Mouse (Mus musculus) kidney, adult 2 months (tissue): ENCODE measurements around the gene Nedd8. TPM values are rescaled to one million over a fixed set of nuclear protein-coding genes. Genes with fewer than 3 reads are reported as not detected.

Source experiments
- DNase-seq: peaks from one replicate; pipeline ENCODE4 v3.0.0; 2021
- H3K27ac ChIP-seq: fragments of 200-500 bp; 2 replicates; pipeline ENCODE4 v1.5.1; 2012; ENCODE audit warnings: low read depth, low read length, control low read depth, inconsistent platforms; ENCODE audit not compliant: insufficient read depth
- H3K27me3 ChIP-seq: fragments of 200-500 bp; replicated peaks from 2 replicates; pipeline ENCODE4 v1.6.1; 2012; ENCODE audit warnings: mild to moderate bottlenecking, moderate library complexity, low read length, inconsistent platforms; ENCODE audit not compliant: control insufficient read depth, insufficient read depth
- H3K36me3 ChIP-seq: fragments of 200-500 bp; 2 replicates; pipeline ENCODE4 v1.6.1; 2012; ENCODE audit warnings: mild to moderate bottlenecking, moderate library complexity, low read length, inconsistent platforms; ENCODE audit not compliant: control insufficient read depth, insufficient read depth
- H3K4me1 ChIP-seq: fragments of 200-500 bp; 2 replicates; pipeline ENCODE4 v1.6.1; 2011; ENCODE audit warnings: low read length; ENCODE audit not compliant: control insufficient read depth, insufficient read depth
- H3K4me3 ChIP-seq: fragments of 200-500 bp; 2 replicates; pipeline ENCODE4 v1.5.1; 2011; ENCODE audit warnings: mild to moderate bottlenecking, low read depth, low read length, control low read depth; ENCODE audit not compliant: insufficient read depth
- CTCF ChIP-seq: fragments of 200-500 bp; conservative IDR thresholded peaks from 2 replicates; pipeline ENCODE4 v1.5.1; 2011; ENCODE audit warnings: low read depth, mild to moderate bottlenecking, control low read depth, low read length, moderate library complexity, mixed read lengths; ENCODE audit not compliant: insufficient read depth, insufficient read length
- POLR2A ChIP-seq: fragments of 200-500 bp; IDR thresholded peaks from one replicate; pipeline ENCODE4 v1.6.1; 2011; ENCODE audit warnings: low read depth, low read length, control low read depth
- WGBS: fragments of 180-500 bp; shearing (Covaris S2); methylation state at CpG from one replicate; pipeline ENCODE4 v1.1.7; 2018; 5-methylcytosine and 5-hydroxymethylcytosine counted together
- polyA plus RNA-seq: library from polyadenylated mRNA; depleted of rRNA; stranded (reverse); fragments of >200 nt; gene quantifications from 2 replicates; pipeline ENCODE4 v1.2.3, GENCODE M21; 2012; rRNA removed

Nedd8 gene
- polyA plus RNA-seq = 321 and 438 TPM in 2 replicates

- no peak for TF ChIP-seq POLR2A
- TF ChIP-seq CTCF = no peak
- under 1% methylated on average over 38 of the region's 38 CpGs for WGBS
- Histone ChIP-seq H3K4me1 (peaks cover 6% of the 10 kb centered on the region; the same call in 1 of the 2 replicates), H3K27ac (peak within 1 kb of the TSS; percentile 96), H3K27me3 (no peaks in the 10 kb centered on the region), H3K36me3 (no peaks in the 10 kb centered on the region), H3K4me3 (peak within 1 kb of the TSS; percentile 79)
- peak; percentile 97 for DNase-seq
These were observed at the start of gene Nedd8, which contains the start of gene Gmpr2 for GRCm38 (mm10) chr14:55671833-55672740. Gene Nedd8 (minus strand): TSS chr14:55672124. Gene Gmpr2 (plus strand): TSS chr14:55671941.

DNA sequence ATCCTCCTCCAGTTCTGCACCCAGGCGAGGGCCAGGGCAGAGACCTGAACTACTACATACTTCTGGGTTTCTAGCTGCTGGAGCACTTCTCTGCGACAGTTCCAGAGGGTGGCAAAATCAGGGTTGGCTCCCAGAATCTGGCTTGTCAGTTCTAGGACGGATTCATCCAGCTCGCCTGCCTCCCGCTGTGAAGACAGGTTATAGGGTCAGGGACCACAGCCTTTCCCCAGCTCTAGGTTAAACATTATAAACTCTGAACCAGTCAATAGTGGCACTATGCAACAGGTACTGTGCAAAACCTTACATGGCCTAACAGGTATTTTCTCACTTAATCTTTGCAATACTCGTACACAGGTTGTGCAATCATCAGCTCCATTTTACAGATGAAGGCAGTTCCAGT lies 49.2 kb upstream of the Nedd8 start:
- no peaks in the 10 kb centered on the region for H3K27me3 ChIP-seq
- peaks cover 20% of the 10 kb centered on the region; the same call in 1 of the 2 replicates for H3K4me1 ChIP-seq
- no peaks in the 10 kb centered on the region for H3K36me3 ChIP-seq
- H3K27ac ChIP-seq = peak overlapping the region; percentile 77
- 48% methylated on average over 6 of the region's 6 CpGs for WGBS
- peak overlapping the region; percentile 23; the same call in 1 of the 2 replicates for H3K4me3 ChIP-seq
- peak; percentile 84 for DNase-seq
- TF ChIP-seq POLR2A = no peak
- no peak for TF ChIP-seq CTCF

DNA sequence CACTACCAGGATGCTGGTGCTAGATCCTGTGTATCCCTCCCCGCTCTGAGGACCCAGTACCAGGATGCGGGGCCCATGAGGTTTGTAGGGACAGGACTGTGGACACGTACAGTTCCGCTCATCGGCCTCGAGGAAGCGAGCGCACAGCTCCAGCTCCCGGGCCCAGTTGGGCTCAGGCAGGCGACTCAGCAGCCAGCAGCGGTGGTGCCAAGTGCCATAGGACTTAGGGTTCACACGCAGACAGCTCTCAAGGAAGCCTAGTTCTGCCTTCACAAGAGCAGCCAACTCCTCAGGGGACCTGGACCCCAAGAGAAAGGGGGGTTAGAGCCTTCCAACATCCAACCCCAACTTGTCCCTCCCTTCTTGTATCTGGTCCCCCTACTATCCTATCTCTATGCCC lies 48.7 kb upstream of the Nedd8 start:
- Histone ChIP-seq H3K4me3 (peak overlapping the region; percentile 23; the same call in 1 of the 2 replicates), H3K27me3 (no peaks in the 10 kb centered on the region), H3K4me1 (peaks cover 20% of the 10 kb centered on the region; the same call in 1 of the 2 replicates), H3K27ac (peak overlapping the region; percentile 77), H3K36me3 (no peaks in the 10 kb centered on the region)
- no peak for TF ChIP-seq POLR2A
- no peak for TF ChIP-seq CTCF
- WGBS = 67% methylated on average over 12 of the region's 12 CpGs
- DNase-seq = peak; percentile 35

GRCm38 (mm10) chr14:55719737-55720136 lies 47.8 kb upstream of the Nedd8 start:
- Histone ChIP-seq H3K4me1 (peaks cover 26% of the 10 kb centered on the region), H3K27me3 (no peaks in the 10 kb centered on the region), H3K4me3 (no peak overlapping the region), H3K36me3 (no peaks in the 10 kb centered on the region), H3K27ac (no peak overlapping the region)
- no peak for TF ChIP-seq CTCF
- no peak for TF ChIP-seq POLR2A
- WGBS = 85% methylated on average over 6 of the region's 6 CpGs
- DNase-seq = no peak

- H3K27me3 ChIP-seq = no peaks in the 10 kb centered on the region
- no peak overlapping the region for H3K4me3 ChIP-seq
- peaks cover 32% of the 10 kb centered on the region for H3K4me1 ChIP-seq
- peak; percentile 89 for DNase-seq
- peak overlapping the region; percentile 84 for H3K27ac ChIP-seq
- no peak for TF ChIP-seq POLR2A
- no peak for TF ChIP-seq CTCF
- H3K36me3 ChIP-seq = no peaks in the 10 kb centered on the region
- 43% methylated on average over 8 of the region's 8 CpGs for WGBS
These were observed 45.0 kb upstream of the Nedd8 start for GRCm38 (mm10) chr14:55716884-55717283.

- DNase-seq = peak; percentile 81
- TF ChIP-seq POLR2A = no peak
- TF ChIP-seq CTCF = no peak
- H3K27ac ChIP-seq = peak overlapping the region; percentile 84; the same call in 1 of the 2 replicates
- H3K27me3 ChIP-seq = no peaks in the 10 kb centered on the region
- peaks cover 30% of the 10 kb centered on the region for H3K4me1 ChIP-seq
- H3K4me3 ChIP-seq = no peak overlapping the region
- WGBS = 62% methylated on average over 6 of the region's 6 CpGs
- H3K36me3 ChIP-seq = no peaks in the 10 kb centered on the region
These were observed 44.3 kb upstream of the Nedd8 start for GRCm38 (mm10) chr14:55716271-55716670.

DNA sequence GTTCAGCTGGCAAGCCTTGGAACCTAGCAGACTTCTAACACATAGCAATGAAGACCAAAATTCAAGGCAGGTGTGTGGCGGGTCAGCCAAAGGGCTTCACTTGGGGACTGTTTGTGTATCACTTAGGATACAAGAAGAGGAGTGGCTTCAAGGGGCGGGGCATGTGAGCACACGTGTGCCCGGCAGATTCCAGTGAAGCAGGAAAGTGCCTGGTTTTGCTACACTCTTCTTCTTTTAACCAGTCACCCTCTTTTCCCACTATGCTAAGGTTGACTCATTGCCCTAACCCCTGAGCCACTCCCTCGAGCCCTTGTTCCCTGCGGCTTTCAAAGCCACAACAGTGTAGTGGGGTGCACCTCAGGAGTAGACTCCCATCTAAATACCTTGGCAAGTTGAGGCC lies 43.0 kb upstream of the Nedd8 start:
- Histone ChIP-seq H3K27ac (no peak overlapping the region), H3K36me3 (no peaks in the 10 kb centered on the region), H3K4me1 (peaks cover 24% of the 10 kb centered on the region), H3K27me3 (no peaks in the 10 kb centered on the region), H3K4me3 (no peak overlapping the region)
- WGBS = 27% methylated on average over 6 of the region's 6 CpGs
- TF ChIP-seq CTCF (no peak), POLR2A (no peak)
- DNase-seq = peak; percentile 57
